Mouse (Mus musculus) embryonic fibroblast, embryonic 13.5 days (primary cell): ENCODE data around the gene Hist1h2bh.

Experiments
- CTCF ChIP-seq: IDR thresholded peaks from 2 replicates; pipeline ENCODE4 v1.5.1; 2011; ENCODE audit warnings: mild to moderate bottlenecking, control low read depth, low read length, moderate library complexity, borderline replicate concordance; ENCODE audit not compliant: insufficient read depth
- POLR2A ChIP-seq: IDR thresholded peaks from 2 replicates; pipeline ENCODE4 v1.6.1; 2011; ENCODE audit warnings: low read depth, mild to moderate bottlenecking, control low read depth, low read length, moderate library complexity

- TF ChIP-seq CTCF (no peak), POLR2A (no peak)
These were observed 6.0 kb downstream of the Hist1h2bh start for GRCm38 (mm10) chr13:23537006-23537710.
